8 mouse cellular contexts compared by ENCODE assay signal in genomic region chr11:60208201-60208600, GRCm38 (mm10). TPM values are rescaled to one million over a fixed set of nuclear protein-coding genes. Genes with fewer than 3 reads are reported as not detected.
A peak's percentile ranks its signal among the peaks of the same experiment; 100 is the strongest.
DNase-seq lines count a peak whose midpoint lies in the region; ATAC-seq and TF ChIP-seq lines count a peak whose summit lies in the region.
"Had no signal": no experiment of that assay in that cellular context is flagged by ENCODE, and none has a peak within 500 bp of the region (broad histone marks: within the 10 kb centered on the region; RNA-seq: fewer than 3 reads in every experiment).

No protein-coding gene starts in this region.

- H3K4me1 ChIP-seq in CH12.LX (ENCODE audit: control insufficient read depth in 1 of 2, insufficient read depth in 2 of 2) (peaks cover 28 to 61% of the 10 kb centered on the region in 2 experiments), E14TG2a.4 (replicated peaks; ENCODE audit: low read depth, low read length) (peaks cover 96% of the 10 kb centered on the region)
- peaks cover 89% of the 10 kb centered on the region for H3K4me1 ChIP-seq in hindbrain, embryonic 13.5 days (replicated peaks)
- peaks cover 90% of the 10 kb centered on the region for H3K4me1 ChIP-seq in liver, embryonic 12.5 days

- peaks cover 43% of the 10 kb centered on the region for H3K79me2 ChIP-seq in CH12.LX (replicated peaks; ENCODE audit: control insufficient read depth, extremely low read depth, insufficient read depth, poor library complexity, severe bottlenecking)

- no peak for TF ChIP-seq POLR2A in CH12.LX (IDR thresholded peaks at IDR 0.05; ENCODE audit: low read depth, low read length)

- H3K27ac ChIP-seq in CH12.LX (ENCODE audit: insufficient read depth, low read depth) = no peak overlapping the region
- H3K27ac ChIP-seq in hindbrain, embryonic 13.5 days = peak overlapping the region; percentile 90
- H3K27ac ChIP-seq in liver, embryonic 12.5 days = peak overlapping the region; percentile 84

- H3K9me3 ChIP-seq in CH12.LX (replicated peaks; ENCODE audit: low read length) (no peaks in the 10 kb centered on the region), E14TG2a.4 (ENCODE audit: low read length) (no peaks in the 10 kb centered on the region)
- H3K9me3 ChIP-seq in hindbrain, embryonic 13.5 days = no peaks in the 10 kb centered on the region
- no peaks in the 10 kb centered on the region for H3K9me3 ChIP-seq in liver, embryonic 12.5 days (replicated peaks)

- DNase-seq in CH12.LX (ENCODE audit: extremely low read depth) = no peak
- DNase-seq in gastrocnemius, postnatal 25 days = no peak
- DNase-seq in spleen, postnatal 14 days (ENCODE audit: low spot score in 2 of 2) = no peak
- no peak for DNase-seq in spleen, postnatal 10 days (ENCODE audit: low spot score in 2 of 2)
- DNase-seq: right cerebral cortex, postnatal 14 days had no signal

- no peak overlapping the region for H3K4me3 ChIP-seq in CH12.LX (replicated peaks in 1 of 3; ENCODE audit: low read depth in 2 of 3, low read length in 2 of 3, poor library complexity in 1 of 3)
- peak overlapping the region; percentile 78 for H3K4me3 ChIP-seq in E14TG2a.4 (replicated peaks; ENCODE audit: low read length)
- H3K4me3 ChIP-seq in hindbrain, embryonic 13.5 days = peak overlapping the region; percentile 45
- H3K4me3 ChIP-seq in liver, embryonic 12.5 days = peak overlapping the region; percentile 66

- H3K9ac ChIP-seq in CH12.LX (ENCODE audit: insufficient read depth, low read depth) = peak overlapping the region; percentile 87; the same call in 1 of the 2 replicates
- peak overlapping the region; percentile 74 for H3K9ac ChIP-seq in hindbrain, embryonic 13.5 days
- H3K9ac ChIP-seq in liver, embryonic 12.5 days = peak overlapping the region; percentile 79

- dilution Hi-C loops in CH12.LX (cut with MboI; ENCODE audit: extremely low pct_ligation_motif_present, extremely low pct_unique_long_range_greater_than_20kb, low sequenced_read_pairs) = no loop called here

- no peak for ATAC-seq in hindbrain, embryonic 13.5 days (ENCODE audit: low FRiP score)
- ATAC-seq in liver, embryonic 12.5 days = no peak

- TF ChIP-seq RAD21 in CH12.LX (IDR thresholded peaks at IDR 0.05; ENCODE audit: low read depth, low read length) = no peak

- no peak for TF ChIP-seq CTCF in CH12.LX (conservative IDR thresholded peaks at IDR 0.05 in 1 of 2, IDR thresholded peaks at IDR 0.05 in 1 of 2; ENCODE audit: low read depth in 2 of 2, low read length in 2 of 2)
- TF ChIP-seq CTCF in E14TG2a.4 (conservative IDR thresholded peaks at IDR 0.05; ENCODE audit: low read length) = no peak

- TF ChIP-seq EP300 in CH12.LX (IDR thresholded peaks at IDR 0.05; ENCODE audit: low read length) = no peak

- WGBS in hindbrain, embryonic 13.5 days = 67% methylated on average over 6 of the region's 6 CpGs
- 74% methylated on average over 6 of the region's 6 CpGs for WGBS in liver, embryonic 12.5 days (ENCODE audit: insufficient replicate concordance)

- H3K4me2 ChIP-seq in CH12.LX (ENCODE audit: insufficient read depth, low read depth, poor library complexity, severe bottlenecking) = peak overlapping the region; percentile 89; the same call in 1 of the 2 replicates
- peak overlapping the region; percentile 65 for H3K4me2 ChIP-seq in hindbrain, embryonic 13.5 days
- peak overlapping the region; percentile 96 for H3K4me2 ChIP-seq in liver, embryonic 12.5 days

- H3K36me3 ChIP-seq in CH12.LX (replicated peaks in 1 of 2; ENCODE audit: control insufficient read depth in 1 of 2, insufficient read depth in 1 of 2, low read length in 1 of 2) = peaks cover 43 to 75% of the 10 kb centered on the region in 2 experiments
- peaks cover 55% of the 10 kb centered on the region for H3K36me3 ChIP-seq in E14TG2a.4 (ENCODE audit: insufficient read depth, low read length)
- peaks cover 39% of the 10 kb centered on the region for H3K36me3 ChIP-seq in hindbrain, embryonic 13.5 days
- H3K36me3 ChIP-seq in liver, embryonic 12.5 days = peaks cover 61% of the 10 kb centered on the region

- in situ Hi-C loops in CH12.LX (cut with MboI; ENCODE audit: low pct_ligation_motif_present, low pct_unique_long_range_greater_than_20kb, low sequenced_read_pairs) = no loop called here

- H3K27me3 ChIP-seq in CH12.LX (replicated peaks) (no peaks in the 10 kb centered on the region), E14TG2a.4 (ENCODE audit: insufficient read depth, low read length) (no peaks in the 10 kb centered on the region)
- H3K27me3 ChIP-seq in hindbrain, embryonic 13.5 days = no peaks in the 10 kb centered on the region
- no peaks in the 10 kb centered on the region for H3K27me3 ChIP-seq in liver, embryonic 12.5 days (replicated peaks)

TF ChIP-seq in CH12.LX, 34 proteins besides CTCF, POLR2A, EP300 and RAD21:
- TF ChIP-seq ZNF384 (IDR thresholded peaks at IDR 0.05; ENCODE audit: low read depth, low read length) = no peak
- TF ChIP-seq ZC3H11A (IDR thresholded peaks at IDR 0.05; ENCODE audit: low read depth, low read length) = no peak
- TF ChIP-seq MAX (IDR thresholded peaks at IDR 0.05; ENCODE audit: low read length) = no peak
- no peak for TF ChIP-seq CHD1 (IDR thresholded peaks at IDR 0.05; ENCODE audit: low read depth, low read length)
- no peak for TF ChIP-seq MEF2A (IDR thresholded peaks at IDR 0.05; ENCODE audit: borderline replicate concordance, low read depth, low read length)
- no peak for TF ChIP-seq TCF12 (IDR thresholded peaks at IDR 0.05; ENCODE audit: low read depth, low read length)
- TF ChIP-seq E2F4 (IDR thresholded peaks at IDR 0.05; ENCODE audit: insufficient replicate concordance, low read depth, low read length) = no peak
- TF ChIP-seq USF1 (IDR thresholded peaks at IDR 0.05; ENCODE audit: low read depth, low read length) = no peak
- TF ChIP-seq JUN (IDR thresholded peaks at IDR 0.05; ENCODE audit: insufficient read depth, low read depth, low read length) = no peak
- no peak for TF ChIP-seq NRF1 (IDR thresholded peaks at IDR 0.05; ENCODE audit: low read depth, low read length)
- no peak for TF ChIP-seq RCOR1 (conservative IDR thresholded peaks at IDR 0.05; ENCODE audit: low read depth, low read length)
- no peak for TF ChIP-seq PAX5 (IDR thresholded peaks at IDR 0.05; ENCODE audit: low read length)
- no peak for TF ChIP-seq HCFC1 (IDR thresholded peaks at IDR 0.05; ENCODE audit: low read depth, low read length)
- TF ChIP-seq MAZ (IDR thresholded peaks at IDR 0.05; ENCODE audit: low read depth, low read length) = no peak
- TF ChIP-seq SMC3 (IDR thresholded peaks at IDR 0.05; ENCODE audit: low read depth, low read length) = no peak
- no peak for TF ChIP-seq NELFE (IDR thresholded peaks at IDR 0.05; ENCODE audit: low read depth, low read length)
- no peak for TF ChIP-seq SIN3A (IDR thresholded peaks at IDR 0.05; ENCODE audit: low read length)
- no peak for TF ChIP-seq BHLHE40 (IDR thresholded peaks at IDR 0.05; ENCODE audit: low read depth, low read length)
TF ChIP-seq in CH12.LX: peak in this region for 0.

RNA-seq across cellular contexts. Expression of gene Srebf1, which starts 14.2 kb away (rescaled TPM):
- total RNA-seq in CH12.LX (2012; rRNA removed) (126 and 129 TPM in 2 replicates), CH12.LX (2014; rRNA removed) (68.7 and 69.8 TPM in 2 replicates)
- polyA plus RNA-seq in CH12.LX (2012; ENCODE audit: insufficient read length, low read depth) = 120 and 142 TPM in 2 replicates
- polyA plus RNA-seq in hindbrain, embryonic 13.5 days (2015; fragmentation: Nextera tagmentation; extraction: Ambion mirVana) = 38.2 and 43.9 TPM in 2 replicates
- polyA plus RNA-seq in liver, embryonic 12.5 days (2016; fragmentation: Nextera tagmentation; extraction: Ambion mirVana) = 45.7 and 50.9 TPM in 2 replicates
- 10 to 100 TPM; 16.8 to 20.0 TPM for total RNA-seq in gastrocnemius, postnatal 25 days (2021)

Comparison
In these comparisons a context has a peak if more than half of its experiments do, and no peak if none do; other contexts are left out.
1. H3K4me3 ChIP-seq: peak in E14TG2a.4 (single experiment), hindbrain, embryonic 13.5 days (single experiment) and liver, embryonic 12.5 days (single experiment); none in CH12.LX (0 of 3).
2. Peak in every context shown above with its lines, with median percentiles within 50 percentile points of each other: H3K4me2 ChIP-seq and H3K9ac ChIP-seq.